Mouse (Mus musculus) hindbrain, embryonic 13.5 days (tissue): ENCODE results near the gene Lonrf2. TPM values are rescaled to one million over a fixed set of nuclear protein-coding genes. Genes with fewer than 3 reads are reported as not detected.

Experiments used
- ATAC-seq: fragments of 200-750 bp; cut with Nextera tagmentation; 2 replicates; pipeline ENCODE4 v1.8.0; 2017; ENCODE audit warnings: moderate TSS enrichment; ENCODE audit not compliant: low FRiP score
- H3K27ac ChIP-seq: fragments of 300-500 bp; sonication (generic); 2 replicates; pipeline ENCODE4 v1.5.1; 2015; ENCODE audit warnings: inconsistent platforms, mild to moderate bottlenecking, moderate library complexity
- H3K27me3 ChIP-seq: fragments of 300-500 bp; sonication (generic); 2 replicates; pipeline ENCODE4 v1.6.1; 2015; ENCODE audit warnings: mild to moderate bottlenecking, inconsistent platforms
- H3K36me3 ChIP-seq: fragments of 300-500 bp; sonication (generic); 2 replicates; pipeline ENCODE4 v1.6.1; 2015; ENCODE audit warnings: mild to moderate bottlenecking, inconsistent platforms
- H3K4me1 ChIP-seq: fragments of 300-500 bp; sonication (generic); replicated peaks from 2 replicates; pipeline ENCODE4 v1.6.1; 2015; ENCODE audit warnings: inconsistent platforms
- H3K4me2 ChIP-seq: fragments of 300-500 bp; sonication (generic); 2 replicates; pipeline ENCODE4 v1.6.1; 2015; ENCODE audit warnings: inconsistent platforms, mild to moderate bottlenecking, moderate library complexity
- H3K4me3 ChIP-seq: fragments of 300-500 bp; sonication (generic); 2 replicates; pipeline ENCODE4 v1.5.1; 2015; ENCODE audit warnings: mild to moderate bottlenecking, inconsistent platforms
- H3K9ac ChIP-seq: fragments of 300-500 bp; sonication (generic); 2 replicates; pipeline ENCODE4 v1.6.1; 2015; ENCODE audit warnings: mild to moderate bottlenecking, inconsistent platforms
- H3K9me3 ChIP-seq: fragments of 300-500 bp; sonication (generic); 2 replicates; pipeline ENCODE4 v1.6.1; 2016; ENCODE audit warnings: inconsistent platforms
- WGBS: fragments of 180-500 bp; shearing (Covaris S2); methylation state at CpG from one replicate; pipeline ENCODE4 v1.1.7; 2015; 5-methylcytosine and 5-hydroxymethylcytosine counted together
- polyA plus RNA-seq: library from polyadenylated mRNA; unstranded; fragments of >200 nt; fragmentation: Nextera tagmentation; extraction: Ambion mirVana; gene quantifications from 2 replicates; pipeline ENCODE4 v1.2.1, GENCODE M21; 2015

Lonrf2 gene
- polyA plus RNA-seq, 1 experiment from 2014 or later = 14.7 TPM

DNA sequence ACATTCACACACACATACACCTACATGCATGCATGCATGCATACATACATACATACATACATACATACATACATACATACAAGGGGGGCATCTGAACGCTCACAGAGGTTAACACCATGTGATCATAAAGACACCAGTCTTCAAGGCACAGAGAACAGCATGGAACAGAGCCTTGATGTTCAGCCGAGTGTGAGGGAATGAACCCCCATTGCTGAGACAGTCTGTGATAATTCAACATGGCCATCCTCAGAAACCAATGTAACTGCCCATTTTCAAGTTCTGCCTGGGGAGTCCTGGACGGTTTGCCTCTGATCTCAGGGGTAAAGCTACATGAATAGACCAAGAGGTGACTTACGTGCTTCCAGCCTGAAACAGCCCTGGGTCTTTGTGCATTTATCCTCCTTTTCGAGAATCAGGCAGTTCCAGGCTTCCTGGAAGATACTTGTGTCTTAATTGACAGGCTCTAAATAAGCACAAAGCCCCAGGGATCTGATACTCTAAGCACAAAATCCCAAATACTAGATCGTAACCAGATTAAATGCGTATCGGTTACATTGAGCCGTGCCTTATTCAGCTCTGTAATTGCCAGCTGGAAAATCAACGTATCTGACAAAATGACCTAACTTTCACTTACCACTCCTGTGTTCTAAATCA is 72.4 kb downstream of the Lonrf2 start:
- no peak overlapping the region for H3K9ac ChIP-seq
- no peaks in the 10 kb centered on the region for H3K27me3 ChIP-seq
- H3K27ac ChIP-seq = 0 out of 2 replicates have a peak overlapping the region, but pooled peaks have one; percentile 25
- H3K4me3 ChIP-seq = no peak overlapping the region
- H3K4me2 ChIP-seq = no peak overlapping the region
- WGBS = 54% methylated on average over 10 of the region's 10 CpGs
- H3K9me3 ChIP-seq = no peaks in the 10 kb centered on the region
- no peaks in the 10 kb centered on the region for H3K36me3 ChIP-seq
- no peak for ATAC-seq
- peaks cover 41% of the 10 kb centered on the region for H3K4me1 ChIP-seq

DNA sequence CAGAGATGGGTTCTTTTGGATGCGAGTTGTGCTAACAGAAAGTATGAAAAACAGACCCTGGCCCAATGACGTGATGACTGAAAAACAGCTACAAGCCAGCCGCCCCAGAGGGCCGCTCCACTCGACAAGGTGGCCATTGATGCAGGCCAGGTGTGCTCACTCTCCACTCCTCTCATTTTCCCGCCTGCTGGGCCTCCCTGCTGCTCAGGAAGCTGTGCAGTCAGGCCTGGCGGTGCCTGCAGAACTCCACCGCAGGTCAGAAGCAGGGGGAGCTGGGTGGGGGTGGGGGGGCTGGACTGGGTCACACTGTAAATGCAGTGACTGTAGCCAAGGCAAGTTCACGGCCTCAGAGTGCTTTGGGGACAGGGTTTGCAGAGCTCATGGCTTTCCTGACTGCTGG is 76.1 kb downstream of the Lonrf2 start:
- 51% methylated on average over 9 of the region's 9 CpGs for WGBS
- H3K4me1 ChIP-seq = peaks cover 32% of the 10 kb centered on the region
- no peak for ATAC-seq
- no peaks in the 10 kb centered on the region for H3K27me3 ChIP-seq
- H3K27ac ChIP-seq = no peak overlapping the region
- H3K36me3 ChIP-seq = no peaks in the 10 kb centered on the region
- H3K4me2 ChIP-seq = no peak overlapping the region
- H3K4me3 ChIP-seq = no peak overlapping the region
- H3K9me3 ChIP-seq = no peaks in the 10 kb centered on the region
- no peak overlapping the region for H3K9ac ChIP-seq

DNA sequence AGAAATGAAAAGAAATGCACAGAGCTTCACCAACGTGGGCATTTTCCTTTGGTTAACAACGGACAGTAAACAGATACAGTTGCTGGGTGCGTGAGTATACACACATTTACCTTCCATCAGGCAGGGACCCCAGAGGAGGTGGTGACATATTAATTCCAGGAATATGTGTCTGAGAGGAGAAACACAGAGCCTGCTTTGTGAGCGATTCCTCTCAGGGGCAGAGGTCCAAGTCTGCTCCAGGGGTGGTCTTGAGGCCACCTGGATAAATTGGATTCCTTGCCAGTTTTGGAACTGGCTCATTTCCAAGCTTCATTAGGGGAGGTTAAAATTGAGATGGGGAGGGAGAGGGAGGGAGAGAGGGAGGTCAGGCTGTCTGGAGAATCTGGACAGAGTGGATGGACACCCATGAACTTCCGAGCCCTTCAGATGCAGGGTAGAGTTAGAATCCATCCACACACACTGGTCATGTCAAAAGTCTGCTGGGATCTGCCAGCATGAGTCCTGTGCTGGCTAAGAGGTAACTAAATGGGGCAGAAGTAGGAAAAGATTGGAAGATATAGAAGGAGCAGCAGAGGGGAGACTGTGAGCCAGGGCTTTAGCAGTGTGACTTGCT is 78.6 kb downstream of the Lonrf2 start:
- ATAC-seq = no peak

DNA sequence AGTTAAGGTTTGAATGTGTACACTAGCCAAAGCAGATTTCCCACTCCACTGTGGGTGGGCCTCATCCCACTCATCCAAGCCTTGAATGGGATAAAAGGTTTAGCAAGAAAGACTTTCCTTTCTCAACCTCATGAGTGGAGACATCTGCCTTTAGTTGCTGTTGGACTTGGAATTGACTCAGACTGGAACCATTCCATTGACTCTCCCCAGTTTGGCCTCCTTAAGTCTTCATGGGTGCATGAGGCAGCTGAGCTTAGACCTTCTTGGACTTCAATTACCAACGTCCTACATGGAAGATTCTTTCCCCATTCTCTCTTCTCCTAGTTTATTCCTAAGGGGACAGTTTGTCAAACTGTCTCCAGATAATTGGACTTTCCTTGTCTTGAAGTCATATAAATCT is 92.6 kb downstream of the Lonrf2 start:
- no peak for ATAC-seq
- Histone ChIP-seq H3K9ac (no peak overlapping the region), H3K9me3 (no peaks in the 10 kb centered on the region), H3K4me3 (no peak overlapping the region), H3K27me3 (no peaks in the 10 kb centered on the region), H3K27ac (no peak overlapping the region), H3K36me3 (no peaks in the 10 kb centered on the region), H3K4me1 (no peaks in the 10 kb centered on the region), H3K4me2 (no peak overlapping the region)
- WGBS = 52% methylated on average over 1 of the region's 1 CpGs

More for the DNA sequence above, 78.6 kb downstream of the Lonrf2 start:
- H3K27me3 ChIP-seq = no peaks in the 10 kb centered on the region
- no peak overlapping the region for H3K4me3 ChIP-seq
- 68% methylated on average over 5 of the region's 5 CpGs for WGBS
- H3K27ac ChIP-seq = no peak overlapping the region
- H3K9me3 ChIP-seq = no peaks in the 10 kb centered on the region
- no peaks in the 10 kb centered on the region for H3K36me3 ChIP-seq
- H3K4me1 ChIP-seq = peaks cover 13% of the 10 kb centered on the region
- no peak overlapping the region for H3K9ac ChIP-seq
- no peak overlapping the region for H3K4me2 ChIP-seq

Other genes with a start within 250 kb of the Lonrf2 start
- 15.1 and 19.0 TPM in 2 replicates for gene Aff3, start 171.8 kb downstream of the Lonrf2 start, polyA plus RNA-seq
- 48.7 and 51.8 TPM in 2 replicates for gene Chst10, start 61.5 kb upstream of the Lonrf2 start, polyA plus RNA-seq
- gene Nms, start 102.4 kb upstream of the Lonrf2 start, polyA plus RNA-seq = 1.1 and 2.2 TPM in 2 replicates
- 157 and 169 TPM in 2 replicates for gene Pdcl3, start 148.9 kb upstream of the Lonrf2 start, polyA plus RNA-seq